Mouse (Mus musculus) hindbrain, embryonic 10.5 days (tissue): ENCODE data around the gene Prcp. TPM values are rescaled to one million over a fixed set of nuclear protein-coding genes. Genes with fewer than 3 reads are reported as not detected.
"Not testable (repeated sequence)": the region's sequence is repeated elsewhere in the genome, so short reads cannot be mapped to it uniquely, and the experiment has no call there.

Source experiments
- DNase-seq: peaks from one replicate; pipeline ENCODE4 v3.0.0-alpha.2; 2017; ENCODE audit warnings: low spot score
- H3K27ac ChIP-seq: fragments of 300-500 bp; sonication (generic); 2 replicates; pipeline ENCODE4 v1.5.1; 2016; ENCODE audit warnings: mild to moderate bottlenecking, moderate library complexity
- H3K27me3 ChIP-seq: fragments of 300-500 bp; sonication (generic); 2 replicates; pipeline ENCODE4 v1.6.1; 2016; ENCODE audit warnings: mild to moderate bottlenecking; ENCODE audit not compliant: poor library complexity, insufficient read depth, severe bottlenecking
- H3K36me3 ChIP-seq: fragments of 300-500 bp; sonication (generic); 2 replicates; pipeline ENCODE4 v1.6.1; 2016; ENCODE audit warnings: mild to moderate bottlenecking, moderate library complexity
- H3K4me1 ChIP-seq: fragments of 300-500 bp; sonication (generic); replicated peaks from 2 replicates; pipeline ENCODE4 v1.6.1; 2016; ENCODE audit warnings: mild to moderate bottlenecking
- H3K4me3 ChIP-seq: fragments of 300-500 bp; sonication (generic); 2 replicates; pipeline ENCODE4 v1.5.1; 2016; ENCODE audit warnings: mild to moderate bottlenecking, moderate library complexity
- H3K9me3 ChIP-seq: fragments of 300-500 bp; sonication (generic); 2 replicates; pipeline ENCODE4 v1.6.1; 2016; ENCODE audit warnings: mild to moderate bottlenecking, moderate library complexity
- WGBS: fragments of 180-500 bp; shearing (Covaris S2); methylation state at CpG from one replicate; pipeline ENCODE4 v1.1.7; 2016; 5-methylcytosine and 5-hydroxymethylcytosine counted together
- polyA plus RNA-seq: library from polyadenylated mRNA; unstranded; fragments of >200 nt; fragmentation: Nextera tagmentation; extraction: Ambion mirVana; gene quantifications from 2 replicates; pipeline ENCODE4 v1.2.1, GENCODE M21; 2016

The Prcp gene
- polyA plus RNA-seq, 1 experiment from 2014 or later, result 19.8 TPM

DNA sequence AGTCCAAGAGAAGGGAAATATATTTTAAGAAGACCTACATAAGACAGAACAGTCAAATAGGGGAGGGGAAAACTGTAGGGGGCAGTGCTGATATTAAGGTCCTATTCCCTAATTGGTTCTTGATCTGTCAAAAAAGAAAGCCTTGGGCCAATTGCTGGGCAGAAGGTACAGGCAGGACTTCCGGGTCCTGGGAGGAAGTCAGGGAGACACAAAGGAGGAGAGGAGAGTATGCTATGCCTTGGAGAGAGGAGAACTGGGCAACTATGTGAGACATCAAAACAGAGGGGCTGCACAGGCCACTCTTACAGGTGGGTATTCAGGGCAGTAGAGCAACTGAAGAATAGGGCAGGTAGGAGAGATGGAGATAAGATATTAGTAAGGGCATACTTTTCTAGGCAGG lies 87.6 kb downstream of the Prcp start:
- Histone ChIP-seq H3K36me3 (no peaks in the 10 kb centered on the region), H3K27ac (no peak overlapping the region), H3K4me1 (no peaks in the 10 kb centered on the region), H3K9me3 (no peaks in the 10 kb centered on the region), H3K4me3 (no peak overlapping the region), H3K27me3 (no peaks in the 10 kb centered on the region)
- 56% methylated on average over 1 of the region's 1 CpGs for WGBS
- DNase-seq, result no peak

DNA sequence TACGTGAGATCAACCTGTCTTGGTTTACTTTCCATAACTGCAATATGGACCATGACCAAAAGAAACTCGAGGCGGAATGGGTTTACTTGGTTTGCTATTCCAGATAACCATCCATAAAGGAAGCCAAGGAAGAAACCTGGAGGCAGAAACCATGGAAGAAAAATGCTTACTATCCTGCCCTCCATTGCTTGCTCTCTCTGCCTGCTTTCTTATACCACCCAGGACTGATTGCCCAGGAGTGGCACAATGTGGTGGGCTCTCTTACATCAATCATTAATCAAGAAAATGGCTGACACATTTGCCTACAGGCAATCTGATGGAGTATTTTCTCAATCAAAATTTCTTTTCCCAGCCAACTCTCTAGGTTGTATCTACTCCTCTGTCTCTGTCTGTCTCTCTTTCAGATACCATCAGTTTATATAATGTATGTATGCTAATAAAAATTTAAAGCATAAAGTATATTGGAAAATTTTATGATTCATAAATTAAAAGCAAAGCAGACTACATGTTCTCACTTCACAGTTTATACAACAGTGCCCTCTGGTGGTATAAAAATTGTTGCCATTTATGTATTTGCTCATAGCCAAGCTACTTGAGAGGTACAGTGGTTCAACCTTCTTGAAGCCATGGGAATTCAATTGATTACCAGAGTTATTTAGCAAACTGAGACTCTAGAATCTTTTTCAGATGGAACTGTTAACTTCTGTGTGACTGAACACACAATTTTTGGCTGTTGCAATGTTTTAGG lies 90.7 kb downstream of the Prcp start:
- H3K36me3 ChIP-seq, result no peaks in the 10 kb centered on the region
- no peak overlapping the region for H3K27ac ChIP-seq
- WGBS, result 76% methylated on average over 3 of the region's 3 CpGs
- no peak overlapping the region for H3K4me3 ChIP-seq
- H3K9me3 ChIP-seq, result no peaks in the 10 kb centered on the region
- no peak for DNase-seq
- no peaks in the 10 kb centered on the region for H3K27me3 ChIP-seq
- H3K4me1 ChIP-seq, result no peaks in the 10 kb centered on the region

DNA sequence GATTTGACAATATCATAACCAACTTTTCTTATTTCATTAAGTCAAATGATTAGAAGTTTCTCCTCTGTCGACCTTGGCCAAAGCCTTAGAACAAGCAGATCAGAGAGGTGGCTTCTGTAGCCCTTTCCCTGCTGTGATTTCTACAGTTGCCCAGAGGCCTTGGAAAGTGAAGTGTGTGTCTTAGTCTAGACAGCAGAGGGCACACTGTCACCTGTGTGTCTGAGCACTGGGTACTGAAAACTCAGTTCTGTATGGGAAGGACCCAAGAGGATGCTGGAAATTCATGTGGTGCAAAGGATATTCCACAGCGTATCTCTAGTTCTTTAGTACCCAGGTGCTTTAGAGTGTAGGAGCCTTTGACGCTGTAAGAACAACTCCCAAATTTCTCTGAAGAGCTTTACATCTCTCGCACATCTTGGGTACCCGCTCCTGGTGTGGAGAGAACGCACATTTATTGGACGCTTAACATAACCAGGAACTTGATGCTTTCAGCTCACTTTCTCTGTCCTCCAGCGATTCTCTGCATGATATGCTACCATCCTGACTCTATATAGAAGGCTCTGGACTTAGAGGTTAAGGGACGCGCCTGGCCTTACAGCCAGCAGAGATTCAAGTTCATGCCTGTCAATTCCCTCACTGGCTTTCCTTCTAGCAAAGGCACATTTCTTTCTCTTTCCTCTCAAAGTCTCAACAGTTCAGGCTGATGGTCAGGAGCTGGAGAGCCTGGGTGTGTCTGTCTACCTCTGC lies 93.3 kb downstream of the Prcp start:
- H3K9me3 ChIP-seq, result no peaks in the 10 kb centered on the region
- WGBS, result 73% methylated on average over 10 of the region's 10 CpGs
- no peak overlapping the region for H3K27ac ChIP-seq

DNA sequence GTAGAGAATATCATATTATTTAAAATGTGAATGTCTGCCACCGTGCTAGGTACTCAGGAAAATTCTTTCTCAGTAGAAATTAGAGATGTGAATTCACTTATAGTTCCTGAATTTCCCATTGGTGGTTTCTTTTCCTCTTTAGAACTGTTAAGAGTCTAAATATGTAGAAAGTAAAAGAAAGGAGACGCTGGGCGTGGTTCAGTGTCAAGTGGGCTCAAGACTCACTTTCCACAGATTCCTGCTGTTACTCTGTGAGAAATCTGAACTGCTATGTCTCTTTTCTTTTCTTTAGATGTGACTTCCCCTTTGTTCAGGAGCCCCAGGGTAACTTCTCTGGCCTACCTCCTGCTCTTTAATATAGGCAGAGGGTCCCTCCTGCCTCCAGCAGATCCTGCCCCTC lies 103.2 kb downstream of the Prcp start:
- Histone ChIP-seq H3K9me3 (no peaks in the 10 kb centered on the region), H3K36me3 (no peaks in the 10 kb centered on the region), H3K27ac (no peak overlapping the region), H3K4me1 (no peaks in the 10 kb centered on the region), H3K27me3 (no peaks in the 10 kb centered on the region), H3K4me3 (no peak overlapping the region)
- WGBS, result 85% methylated on average over 3 of the region's 3 CpGs
- no peak for DNase-seq

More for the DNA sequence above, 93.3 kb downstream of the Prcp start:
- Histone ChIP-seq H3K36me3 (no peaks in the 10 kb centered on the region), H3K4me3 (no peak overlapping the region), H3K4me1 (no peaks in the 10 kb centered on the region), H3K27me3 (no peaks in the 10 kb centered on the region)
- DNase-seq, result peak; percentile 33

DNA sequence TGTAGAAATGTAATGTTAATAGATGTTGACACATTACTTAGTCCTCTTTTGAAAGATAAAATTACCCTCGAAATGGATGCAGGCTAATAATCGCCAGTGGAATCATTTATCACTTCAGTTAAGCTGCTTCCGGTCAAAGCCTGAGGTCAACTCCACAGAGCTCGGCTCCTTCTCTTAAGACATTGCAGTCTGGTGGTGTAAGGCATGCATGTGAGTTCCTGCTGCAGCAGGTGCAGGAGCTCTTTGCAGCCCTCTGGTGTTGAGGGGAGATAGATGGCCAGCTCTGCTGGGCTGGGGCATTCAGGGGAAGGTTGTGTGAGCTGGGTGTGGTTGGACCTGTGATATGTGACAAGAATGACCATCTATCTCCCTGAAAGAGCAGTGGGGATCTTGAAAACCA lies 104.0 kb downstream of the Prcp start:
- H3K9me3 ChIP-seq, result no peaks in the 10 kb centered on the region
- no peak for DNase-seq
- no peak overlapping the region for H3K27ac ChIP-seq
- no peaks in the 10 kb centered on the region for H3K27me3 ChIP-seq
- no peak overlapping the region for H3K4me3 ChIP-seq
- H3K36me3 ChIP-seq, result no peaks in the 10 kb centered on the region
- H3K4me1 ChIP-seq, result no peaks in the 10 kb centered on the region
- WGBS, result 89% methylated on average over 4 of the region's 4 CpGs

DNA sequence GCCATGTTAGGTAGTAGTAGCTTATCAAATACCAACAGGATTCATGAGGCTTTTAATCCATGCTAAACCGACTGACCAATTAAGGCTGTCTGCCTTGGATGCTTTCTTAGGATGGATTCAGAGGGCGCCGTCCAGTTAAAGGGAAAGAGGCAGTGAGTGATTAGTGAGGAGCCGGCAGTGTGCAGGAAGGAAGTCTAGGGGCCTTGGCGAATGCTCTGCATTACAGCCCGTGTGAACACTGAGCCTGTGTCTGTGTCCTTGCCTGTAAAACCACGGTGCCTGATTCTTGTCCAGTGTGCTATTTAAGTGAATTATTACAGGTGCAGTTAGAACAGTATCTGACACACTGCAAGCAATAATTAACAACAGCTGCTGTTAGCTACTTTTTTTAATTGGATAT lies 104.5 kb downstream of the Prcp start:
- H3K27ac ChIP-seq, H3K27me3 ChIP-seq, H3K36me3 ChIP-seq, H3K9me3 ChIP-seq, DNase-seq, H3K4me1 ChIP-seq, H3K4me3 ChIP-seq: not testable (repeated sequence)
- 67% methylated on average over 7 of the region's 7 CpGs for WGBS

DNA sequence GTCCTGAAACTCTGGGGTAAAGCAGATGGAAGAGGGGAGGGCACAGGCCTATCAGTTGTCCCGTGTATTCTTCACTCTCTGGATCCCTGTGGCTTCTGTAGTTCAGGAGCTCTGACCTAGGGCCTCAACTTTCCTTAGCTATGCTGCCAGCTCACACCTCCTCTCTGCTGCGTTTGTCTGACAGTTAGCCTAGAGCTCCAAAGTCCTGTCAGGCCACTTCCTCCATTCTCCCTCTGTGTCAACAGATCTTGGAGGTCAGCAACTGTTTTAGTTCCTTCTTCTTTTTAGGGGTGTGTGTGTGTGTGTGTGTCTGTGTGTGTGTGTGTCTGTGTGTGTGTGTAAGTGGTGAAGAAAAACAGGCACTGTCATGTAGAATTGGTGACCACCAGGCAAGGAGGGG lies 106.5 kb downstream of the Prcp start:
- H3K27ac ChIP-seq, result peak overlapping the region; percentile 9; the same call in 1 of the 2 replicates
- 34% methylated on average over 2 of the region's 2 CpGs for WGBS
- H3K27me3 ChIP-seq, result no peaks in the 10 kb centered on the region
- no peaks in the 10 kb centered on the region for H3K36me3 ChIP-seq
- no peaks in the 10 kb centered on the region for H3K9me3 ChIP-seq
- DNase-seq, result no peak
- no peak overlapping the region for H3K4me3 ChIP-seq
- H3K4me1 ChIP-seq, result peaks cover 16% of the 10 kb centered on the region; the same call in 1 of the 2 replicates

DNA sequence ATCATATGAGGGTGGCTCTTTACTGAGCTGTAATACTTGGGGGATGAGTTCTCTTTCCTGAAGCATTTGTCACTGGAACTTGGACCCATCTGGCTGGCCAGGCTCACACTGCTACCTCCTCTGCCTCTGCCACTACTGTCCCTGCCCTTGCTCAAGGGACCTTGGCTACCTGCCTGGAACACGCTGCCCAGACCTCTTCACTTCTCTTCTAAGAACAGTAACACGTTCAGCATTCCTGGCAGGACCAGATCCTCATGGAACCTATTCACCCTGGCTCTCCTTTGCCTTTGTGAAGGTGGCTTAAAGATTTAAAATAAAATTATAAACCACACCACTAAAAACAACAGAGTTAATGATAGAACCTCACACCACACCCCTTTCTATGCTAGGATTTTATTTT lies 107.6 kb downstream of the Prcp start:
- 87% methylated on average over 2 of the region's 2 CpGs for WGBS

More for the DNA sequence above, 107.6 kb downstream of the Prcp start:
- Histone ChIP-seq H3K36me3 (no peaks in the 10 kb centered on the region), H3K4me3 (no peak overlapping the region), H3K4me1 (peaks cover 17% of the 10 kb centered on the region; the same call in 1 of the 2 replicates), H3K27ac (no peak overlapping the region), H3K27me3 (no peaks in the 10 kb centered on the region), H3K9me3 (no peaks in the 10 kb centered on the region)
- DNase-seq, result no peak

Other genes with a start within 250 kb of the Prcp start
- 10.0 and 11.1 TPM in 2 replicates for gene Ankrd42, start 237.3 kb upstream of the Prcp start, polyA plus RNA-seq
- gene Pcf11, start 204.5 kb upstream of the Prcp start, polyA plus RNA-seq, result 13.9 and 16.5 TPM in 2 replicates
- gene Rab30, start 132.9 kb upstream of the Prcp start, polyA plus RNA-seq, result 11.1 and 14.7 TPM in 2 replicates
- 17.4 and 23.9 TPM in 2 replicates for gene Ddias, start 223 bp upstream of the Prcp start, polyA plus RNA-seq
- 30.1 and 40.4 TPM in 2 replicates for gene Fam181b, start 205.4 kb downstream of the Prcp start, polyA plus RNA-seq